12 mouse cellular contexts compared by ENCODE assay signal in genomic region chr2:102998356-102998755, GRCm38 (mm10).
A peak's percentile ranks its signal among the peaks of the same experiment; 100 is the strongest.
DNase-seq lines count a peak whose midpoint lies in the region; ATAC-seq and TF ChIP-seq lines count a peak whose summit lies in the region.
"Had no signal": no experiment of that assay in that cellular context is flagged by ENCODE, and none has a peak within 500 bp of the region (broad histone marks: within the 10 kb centered on the region; RNA-seq: fewer than 3 reads in every experiment).

No protein-coding gene starts in this region.

- no peak overlapping the region for H3K9ac ChIP-seq in lung, postnatal 0 days (replicated peaks; ENCODE audit: low read depth)
- H3K9ac ChIP-seq in neural tube, embryonic 14.5 days (replicated peaks; ENCODE audit: low read depth, low read length) = no peak overlapping the region
- H3K9ac ChIP-seq: embryonic facial prominence, embryonic 13.5 days; heart, embryonic 15.5 days had no signal

- H3K27ac ChIP-seq in lung, postnatal 0 days (ENCODE audit: low read length) = no peak overlapping the region
- H3K27ac ChIP-seq in neural tube, embryonic 14.5 days (ENCODE audit: low read depth, low read length) = no peak overlapping the region
- H3K27ac ChIP-seq: embryonic facial prominence, embryonic 13.5 days; heart, embryonic 15.5 days; layer of hippocampus, adult 2 months had no signal

- DNase-seq in lung, postnatal 0 days (ENCODE audit: low spot score) = peak; percentile 65
- no peak for DNase-seq in lung, postnatal 14 days
- DNase-seq in MN1 (ENCODE audit: low spot score) = peak; percentile 46
- peak; percentile 5 for DNase-seq in forelimb bud, embryonic 11.5 days (ENCODE audit: low read depth, low spot score)
- DNase-seq in left cerebral cortex, adult 9 months (ENCODE audit: low spot score in 2 of 2) = no peak

- no peaks in the 10 kb centered on the region for H3K4me1 ChIP-seq in lung, postnatal 0 days (ENCODE audit: insufficient read depth, low read depth, low read length)
- peaks cover 6% of the 10 kb centered on the region; the same call in 1 of the 2 replicates for H3K4me1 ChIP-seq in neural tube, embryonic 14.5 days (ENCODE audit: control insufficient read depth, insufficient read depth, low read length)
- H3K4me1 ChIP-seq: heart, embryonic 15.5 days had no signal

- H3K27me3 ChIP-seq in lung, postnatal 0 days (replicated peaks; ENCODE audit: insufficient read depth, low read length) = no peaks in the 10 kb centered on the region
- H3K27me3 ChIP-seq in neural tube, embryonic 14.5 days (ENCODE audit: control insufficient read depth, insufficient read depth, low read length) = no peaks in the 10 kb centered on the region
- H3K27me3 ChIP-seq: embryonic facial prominence, embryonic 13.5 days; heart, embryonic 15.5 days had no signal

- TF ChIP-seq CTCF in lung, postnatal 0 days (IDR thresholded peaks at IDR 0.05) = no peak

- no peaks in the 10 kb centered on the region for H3K9me3 ChIP-seq in lung, postnatal 0 days (ENCODE audit: low read length)
- no peaks in the 10 kb centered on the region for H3K9me3 ChIP-seq in neural tube, embryonic 14.5 days (ENCODE audit: control insufficient read depth, low read length)
- H3K9me3 ChIP-seq: embryonic facial prominence, embryonic 13.5 days; heart, embryonic 15.5 days; megakaryocyte, embryonic 14.5 days had no signal

- H3K4me3 ChIP-seq in lung, postnatal 0 days (ENCODE audit: low read depth, low read length) = no peak overlapping the region
- no peak overlapping the region for H3K4me3 ChIP-seq in neural tube, embryonic 14.5 days (ENCODE audit: low read depth, low read length)
- H3K4me3 ChIP-seq: embryonic facial prominence, embryonic 13.5 days; heart, embryonic 15.5 days; layer of hippocampus, adult 2 months; megakaryocyte, embryonic 14.5 days had no signal

- no peak for TF ChIP-seq EP300 in lung, postnatal 0 days (IDR thresholded peaks at IDR 0.05)

- peak; percentile 60 for ATAC-seq in lung, postnatal 0 days
- ATAC-seq in neural tube, embryonic 14.5 days (ENCODE audit: low read depth) = peak; percentile 65; the same call in 1 of the 2 replicates
- no peak for ATAC-seq in inflammation-experienced regulatory T-cells, adult 6 months
- ATAC-seq in monocyte, adult 5-6 weeks (replicated peaks; ENCODE audit: insufficient number of reproducible peaks, low FRiP score, low TSS enrichment, poor library complexity, severe bottlenecking) = no peak

- 57% methylated on average over 5 of the region's 5 CpGs for WGBS in lung, postnatal 0 days
- 10% methylated on average over 5 of the region's 5 CpGs for WGBS in neural tube, embryonic 14.5 days

- no peak overlapping the region for H3K4me2 ChIP-seq in lung, postnatal 0 days (replicated peaks; ENCODE audit: low read depth, low read length)
- no peak overlapping the region for H3K4me2 ChIP-seq in neural tube, embryonic 14.5 days (ENCODE audit: low read depth, low read length)
- H3K4me2 ChIP-seq: embryonic facial prominence, embryonic 13.5 days; heart, embryonic 15.5 days had no signal

- no peaks in the 10 kb centered on the region for H3K36me3 ChIP-seq in lung, postnatal 0 days (ENCODE audit: insufficient read depth, low read length)
- no peaks in the 10 kb centered on the region for H3K36me3 ChIP-seq in neural tube, embryonic 14.5 days (ENCODE audit: control insufficient read depth, insufficient read depth, low read length)
- H3K36me3 ChIP-seq: embryonic facial prominence, embryonic 13.5 days; heart, embryonic 15.5 days had no signal

Comparison
In these comparisons a context has a peak if more than half of its experiments do, and no peak if none do; other contexts are left out.
1. DNase-seq: peak in lung, postnatal 0 days (single experiment), MN1 (single experiment) and forelimb bud, embryonic 11.5 days (single experiment); none in lung, postnatal 14 days (single experiment) and left cerebral cortex, adult 9 months (0 of 2).
2. ATAC-seq: peak in lung, postnatal 0 days (single experiment) and neural tube, embryonic 14.5 days (single experiment); none in inflammation-experienced regulatory T-cells, adult 6 months (single experiment) and monocyte, adult 5-6 weeks (single experiment).